Mouse (Mus musculus): ENCODE data around the gene Mrpl52.

Gene Mrpl52

DNA sequence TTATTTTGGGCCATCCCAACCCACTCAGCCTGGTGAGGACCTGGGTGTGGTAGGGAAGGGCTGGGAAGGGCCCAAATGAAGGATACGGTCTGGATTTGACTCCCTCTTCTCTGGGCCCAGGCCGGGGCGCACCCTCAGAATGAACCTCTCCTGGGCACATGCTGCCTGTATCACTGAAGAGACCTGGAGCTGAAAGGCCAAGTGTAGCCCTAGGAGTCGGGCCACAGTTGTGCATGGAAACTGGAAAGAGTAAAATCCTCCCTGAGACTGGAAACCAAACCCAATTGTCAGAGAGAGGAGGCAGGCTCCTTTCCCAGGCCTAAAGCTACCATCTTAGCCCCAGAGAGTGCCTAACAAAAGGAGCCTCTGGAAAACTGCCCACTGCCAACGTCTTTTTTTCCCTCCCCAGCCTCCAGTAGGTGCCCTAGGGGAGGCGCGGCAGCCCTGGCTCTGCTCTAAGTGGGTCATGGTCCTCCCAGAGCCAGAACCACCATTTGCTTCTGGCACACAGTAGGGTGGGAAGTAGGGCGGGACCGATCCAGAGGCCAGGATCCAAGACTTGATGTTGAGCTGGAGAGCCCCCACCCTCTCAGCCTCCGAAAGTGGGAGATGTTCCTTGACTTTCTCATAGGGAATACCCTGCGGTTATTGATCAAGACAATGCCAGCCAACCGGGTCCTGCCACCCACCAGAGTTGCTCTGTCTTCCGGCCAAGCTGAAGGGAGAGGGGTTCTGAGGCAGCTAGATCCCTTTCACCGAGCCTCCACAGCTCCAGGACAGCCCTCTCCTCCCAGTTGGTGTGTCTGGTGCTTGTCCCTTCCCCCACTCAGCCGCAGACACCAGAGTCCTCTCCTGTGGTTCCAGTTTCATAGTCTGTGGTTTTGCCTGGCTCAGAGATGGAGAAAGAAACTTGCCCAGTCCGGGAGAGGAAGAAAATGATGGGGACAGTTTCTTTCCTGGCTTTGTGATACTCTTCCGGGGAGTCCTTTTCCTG is 6.4 kb downstream of the Mrpl52 start:
- DNase-seq (ENCODE audit: low spot score): peak; percentile 43

- DNase-seq (ENCODE audit: low spot score): peak; percentile 72
Measured at GRCm38 (mm10) chr14:54433941-54434531, 7.3 kb downstream of the Mrpl52 start.

DNA sequence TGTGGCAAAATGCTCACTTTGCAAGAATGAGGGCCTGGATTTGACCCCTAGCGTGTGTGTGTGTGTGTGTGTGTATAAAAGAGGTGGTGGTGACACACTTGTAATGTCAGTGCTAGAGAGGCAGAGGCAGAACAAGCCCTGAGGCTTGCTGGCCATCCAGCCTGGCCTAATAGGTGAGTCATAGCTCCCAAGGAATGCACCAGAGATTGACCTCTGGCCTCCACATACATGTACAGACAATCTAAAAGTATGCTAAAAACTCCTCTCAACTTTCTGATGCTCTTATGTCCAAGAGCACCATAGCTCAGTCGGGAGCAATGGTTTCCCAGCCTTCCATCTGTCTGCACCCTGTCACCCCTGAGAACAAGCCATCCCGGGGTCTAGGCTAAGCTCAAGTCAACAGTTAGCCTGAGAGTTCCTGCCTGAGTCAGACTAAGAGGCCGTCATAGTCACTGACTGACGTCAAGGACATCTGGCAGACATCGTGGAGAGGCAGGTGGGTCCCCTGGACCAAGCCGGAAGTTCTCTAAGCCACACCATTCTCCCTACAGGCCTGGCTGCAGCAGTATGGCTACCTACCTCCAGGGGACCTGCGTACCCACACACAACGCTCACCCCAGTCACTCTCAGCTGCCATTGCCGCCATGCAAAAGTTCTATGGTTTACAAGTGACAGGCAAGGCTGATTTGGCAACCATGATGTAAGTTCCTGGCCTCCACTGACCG is 8.6 kb downstream of the Mrpl52 start:
- peak; percentile 36 for DNase-seq (ENCODE audit: low spot score)

GRCm38 (mm10) chr14:54439155-54439554 is 12.4 kb downstream of the Mrpl52 start:
- DNase-seq (ENCODE audit: low spot score): no peak

- no peak for DNase-seq (ENCODE audit: low spot score)
Measured at GRCm38 (mm10) chr14:54439610-54440009, 12.9 kb downstream of the Mrpl52 start.

GRCm38 (mm10) chr14:54440538-54440937 is 13.8 kb downstream of the Mrpl52 start:
- DNase-seq (ENCODE audit: low spot score): no peak

- no peak for DNase-seq (ENCODE audit: low spot score)
Measured at GRCm38 (mm10) chr14:54441365-54441764, 14.7 kb downstream of the Mrpl52 start.

GRCm38 (mm10) chr14:54442548-54442947 is 15.8 kb downstream of the Mrpl52 start:
- no peak for DNase-seq (ENCODE audit: low spot score)

- peak; percentile 68 for DNase-seq (ENCODE audit: low spot score)
Measured at GRCm38 (mm10) chr14:54443196-54443595, 16.5 kb downstream of the Mrpl52 start.

GRCm38 (mm10) chr14:54443712-54444618 is 17.3 kb downstream of the Mrpl52 start:
- DNase-seq (ENCODE audit: low spot score): peak; percentile 66

- peak; percentile 70 for DNase-seq (ENCODE audit: low spot score)
Measured at GRCm38 (mm10) chr14:54445476-54445875, 18.8 kb downstream of the Mrpl52 start.

DNA sequence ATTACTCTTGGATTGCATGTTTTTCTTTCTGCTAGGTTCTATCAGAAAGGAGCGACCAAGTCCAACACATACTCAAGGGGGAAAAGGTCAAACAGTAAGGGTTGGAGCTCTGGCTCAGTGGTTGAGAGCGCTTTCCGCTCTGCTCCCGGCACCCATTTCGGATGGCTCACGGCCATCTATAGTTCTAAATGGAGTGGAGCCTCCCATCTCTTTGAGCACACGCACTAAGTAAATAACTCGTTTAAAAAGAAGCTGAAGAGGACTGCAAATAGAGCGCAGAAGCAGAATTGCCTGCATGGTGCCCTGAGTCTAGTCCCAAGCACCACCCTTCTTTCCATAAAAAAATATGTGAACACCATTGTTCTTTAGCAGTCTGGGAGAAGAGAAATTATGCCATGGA is 26.9 kb downstream of the Mrpl52 start:
- DNase-seq (ENCODE audit: low spot score): no peak

GRCm38 (mm10) chr14:54454669-54455528 is 28.2 kb downstream of the Mrpl52 start:
- no peak for DNase-seq (ENCODE audit: low spot score)

DNA sequence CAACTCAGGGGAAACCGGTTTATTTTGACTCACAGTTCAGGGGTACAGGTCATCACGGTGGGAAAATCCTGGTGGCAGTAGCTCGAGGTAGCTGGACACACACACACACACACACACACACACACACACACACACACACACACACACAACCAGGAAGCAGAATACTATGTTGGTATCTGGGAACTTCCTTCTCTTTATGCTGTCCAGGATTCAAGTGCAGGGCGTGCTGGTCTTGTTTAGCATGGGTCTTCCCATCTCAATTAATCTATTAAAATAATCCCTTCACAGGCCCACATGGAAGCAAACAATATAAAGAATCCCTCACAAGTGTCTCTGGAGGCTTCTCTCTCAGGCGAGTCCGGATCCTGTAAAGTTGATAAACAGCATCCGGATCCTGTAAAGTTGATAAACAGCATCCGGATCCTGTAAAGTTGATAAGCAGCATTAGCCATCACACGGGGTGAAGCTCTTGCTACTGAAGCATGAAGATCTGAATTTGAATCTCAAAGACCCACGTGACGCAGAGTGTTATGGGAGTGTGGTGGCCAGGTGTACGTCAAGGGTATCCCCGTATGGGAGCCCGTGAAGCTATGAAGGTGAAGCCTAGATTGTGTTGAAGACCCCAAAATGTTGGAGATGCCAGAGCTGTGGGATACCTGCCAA is 31.3 kb downstream of the Mrpl52 start:
- DNase-seq (ENCODE audit: low spot score): no peak

DNA sequence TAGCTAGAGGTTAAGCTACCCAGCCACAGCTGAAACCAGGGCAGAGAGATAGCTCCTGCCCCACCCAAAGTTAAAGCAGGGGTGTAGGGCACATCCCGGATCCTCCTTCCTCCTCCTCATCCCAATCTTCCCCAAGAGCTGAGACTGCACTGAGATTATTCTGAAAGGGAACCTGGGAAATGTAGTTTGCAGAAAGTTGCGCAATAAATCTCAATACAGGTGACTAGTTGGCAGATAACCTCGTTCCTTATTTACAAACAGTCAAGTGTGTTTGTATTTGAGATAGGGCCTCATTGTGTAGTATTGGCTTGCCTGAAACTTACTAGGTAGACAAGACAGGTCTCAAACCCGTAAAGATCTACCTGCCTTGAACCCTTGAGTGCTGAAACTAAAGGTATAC is 35.4 kb downstream of the Mrpl52 start:
- no peak for DNase-seq (ENCODE audit: low spot score)

- no peak for DNase-seq (ENCODE audit: low spot score)
Measured at GRCm38 (mm10) chr14:54463108-54463958, 36.6 kb downstream of the Mrpl52 start.

DNA sequence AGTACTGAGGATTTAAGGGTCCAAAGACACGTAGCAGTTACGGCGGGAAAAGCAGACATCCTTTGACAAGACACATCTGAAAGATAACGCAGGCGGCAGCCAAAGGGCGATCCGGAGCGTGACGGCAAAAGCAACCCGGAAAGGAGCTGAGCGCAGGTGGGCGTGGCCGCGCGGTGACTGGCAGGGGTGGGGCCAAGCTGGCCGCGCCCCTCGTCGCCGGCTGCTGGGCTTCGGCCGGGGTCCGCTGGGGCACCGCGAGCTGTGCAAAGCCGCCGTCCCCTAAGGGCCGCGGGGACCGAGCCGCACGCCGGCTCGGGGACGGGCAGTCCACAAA is 37.2 kb downstream of the Mrpl52 start, which contains the start of gene Lrp10:
Gene Lrp10, plus strand, starts transcription at position 179 of the 334 bp plus-strand sequence.
- peak; percentile 91 for DNase-seq (ENCODE audit: low spot score)

- DNase-seq (ENCODE audit: low spot score): peak; percentile 73
Measured at GRCm38 (mm10) chr14:54464293-54465005, 37.7 kb downstream of the Mrpl52 start.

Data from urinary bladder, postnatal 14 days (tissue).